Mouse (Mus musculus) thymus, adult 2 months (tissue): ENCODE data around the gene Ptafr. TPM values are rescaled to one million over a fixed set of nuclear protein-coding genes. Genes with fewer than 3 reads are reported as not detected.

Experiments used
- DNase-seq: peaks from one replicate; pipeline ENCODE4 v3.0.0; 2021
- H3K27ac ChIP-seq: fragments of 200-500 bp; 2 replicates; pipeline ENCODE4 v1.5.1; 2012; ENCODE audit warnings: low read length, control low read depth; ENCODE audit not compliant: control insufficient read depth, insufficient read depth
- H3K27me3 ChIP-seq: fragments of 200-500 bp; 2 replicates; pipeline ENCODE4 v1.6.1; 2012; ENCODE audit warnings: mild to moderate bottlenecking, low read length, moderate library complexity, mixed read lengths; ENCODE audit not compliant: control insufficient read depth, insufficient read depth
- H3K36me3 ChIP-seq: fragments of 200-500 bp; 2 replicates; pipeline ENCODE4 v1.6.1; 2012; ENCODE audit warnings: mild to moderate bottlenecking, low read length, moderate library complexity; ENCODE audit not compliant: control insufficient read depth, insufficient read depth
- H3K4me1 ChIP-seq: fragments of 200-500 bp; replicated peaks from 2 replicates; pipeline ENCODE4 v1.6.1; 2012; ENCODE audit warnings: low read length; ENCODE audit not compliant: control insufficient read depth, insufficient read depth
- H3K4me3 ChIP-seq: fragments of 200-500 bp; 2 replicates; pipeline ENCODE4 v1.5.1; 2012; ENCODE audit warnings: mild to moderate bottlenecking, low read length, control low read depth, moderate library complexity; ENCODE audit not compliant: control insufficient read depth, insufficient read depth
- CTCF ChIP-seq: fragments of 200-500 bp; IDR thresholded peaks from 2 replicates; pipeline ENCODE4 v1.5.1; 2012; ENCODE audit warnings: mild to moderate bottlenecking, control low read depth, low read length, moderate library complexity, borderline replicate concordance; ENCODE audit not compliant: control insufficient read depth, poor library complexity, insufficient read depth; ENCODE audit errors: extremely low read depth
- POLR2A ChIP-seq: fragments of 200-500 bp; IDR thresholded peaks from 2 replicates; pipeline ENCODE4 v1.6.1; 2012; ENCODE audit warnings: mild to moderate bottlenecking, low read length, control low read depth, moderate library complexity; ENCODE audit not compliant: control insufficient read depth, poor library complexity, insufficient read depth; ENCODE audit errors: extremely low read depth
- WGBS: fragments of 180-500 bp; shearing (Covaris S2); methylation state at CpG from one replicate; pipeline ENCODE4 v1.1.7; 2018; 5-methylcytosine and 5-hydroxymethylcytosine counted together
- polyA plus RNA-seq: library from polyadenylated mRNA; depleted of rRNA; stranded (reverse); fragments of >200 nt; gene quantifications from 2 replicates; pipeline ENCODE4 v1.2.3, GENCODE M21; 2012; rRNA removed

The Ptafr gene
- polyA plus RNA-seq, 1 experiment = 8.5 TPM

- WGBS = 99% methylated on average over 4 of the region's 4 CpGs
- TF ChIP-seq POLR2A (no peak), CTCF (no peak)
- H3K36me3 ChIP-seq = no peaks in the 10 kb centered on the region
- H3K4me3 ChIP-seq = no peak overlapping the region
- no peak for DNase-seq
- H3K4me1 ChIP-seq = no peaks in the 10 kb centered on the region
- H3K27ac ChIP-seq = no peak overlapping the region
- no peaks in the 10 kb centered on the region for H3K27me3 ChIP-seq
These were observed 56.3 kb downstream of the Ptafr start for GRCm38 (mm10) chr4:132620134-132620533.

- Histone ChIP-seq H3K36me3 (no peaks in the 10 kb centered on the region), H3K27me3 (no peaks in the 10 kb centered on the region), H3K4me3 (no peak overlapping the region), H3K27ac (no peak overlapping the region; the same call in 1 of the 2 replicates), H3K4me1 (no peaks in the 10 kb centered on the region)
- DNase-seq = no peak
- WGBS = 50% methylated on average over 7 of the region's 7 CpGs
- TF ChIP-seq POLR2A (no peak), CTCF (no peak)
These were observed 57.6 kb downstream of the Ptafr start for GRCm38 (mm10) chr4:132621287-132622068.

- 21% methylated on average over 5 of the region's 5 CpGs for WGBS
- Histone ChIP-seq H3K27ac (no peak overlapping the region), H3K4me3 (no peak overlapping the region), H3K27me3 (no peaks in the 10 kb centered on the region), H3K36me3 (no peaks in the 10 kb centered on the region), H3K4me1 (no peaks in the 10 kb centered on the region)
- no peak for TF ChIP-seq CTCF
- TF ChIP-seq POLR2A = no peak
- DNase-seq = no peak
These were observed 60.3 kb downstream of the Ptafr start for GRCm38 (mm10) chr4:132624034-132624657.

GRCm38 (mm10) chr4:132628830-132629229, 65.0 kb downstream of the Ptafr start:
- whole genome bisulfite sequencing = 21% methylated on average over 2 of the region's 2 CpGs
- no peaks in the 10 kb centered on the region for H3K27me3 ChIP-seq
- DNase-seq = peak; percentile 69
- no peak overlapping the region for H3K4me3 ChIP-seq
- H3K4me1 ChIP-seq = no peaks in the 10 kb centered on the region
- no peak overlapping the region for H3K27ac ChIP-seq
- TF ChIP-seq POLR2A = no peak
- TF ChIP-seq CTCF = no peak
- H3K36me3 ChIP-seq = no peaks in the 10 kb centered on the region

Other genes starting within 250 kb of the Ptafr start
- 18.9 and 23.1 TPM in 2 replicates for gene Trnau1ap, start 234.5 kb upstream of the Ptafr start, polyA plus RNA-seq
- gene Rcc1, start 210.5 kb upstream of the Ptafr start, polyA plus RNA-seq = 31.9 and 40.8 TPM in 2 replicates
- gene Phactr4, start 141.6 kb upstream of the Ptafr start, polyA plus RNA-seq = 11.3 and 13.0 TPM in 2 replicates
- 6.7 and 10.4 TPM in 2 replicates for gene Med18, start 100.1 kb upstream of the Ptafr start, polyA plus RNA-seq
- 12.8 and 13.2 TPM in 2 replicates for gene Sesn2, start 53.6 kb upstream of the Ptafr start, polyA plus RNA-seq
- gene Atpif1, start 30.4 kb upstream of the Ptafr start, polyA plus RNA-seq = 102 and 109 TPM in 2 replicates
- 45.6 and 46.4 TPM in 2 replicates for gene Dnajc8, start 28.5 kb upstream of the Ptafr start, polyA plus RNA-seq
- 58.6 and 63.6 TPM in 2 replicates for gene Eya3, start 74.9 kb downstream of the Ptafr start, polyA plus RNA-seq
- gene Xkr8, start 168.5 kb downstream of the Ptafr start, polyA plus RNA-seq = 4.4 and 7.5 TPM in 2 replicates
- 1.5 and 2.3 TPM in 2 replicates for gene Smpdl3b, start 193.2 kb downstream of the Ptafr start, polyA plus RNA-seq
- gene Rpa2, start 204.3 kb downstream of the Ptafr start, polyA plus RNA-seq = 52.5 and 61.4 TPM in 2 replicates
- gene Themis2, start 232.3 kb downstream of the Ptafr start, polyA plus RNA-seq = 9.9 and 11.4 TPM in 2 replicates